Mouse (Mus musculus): ENCODE measurements around the gene Ap3d1. TPM values are rescaled to one million over a fixed set of nuclear protein-coding genes. Genes with fewer than 3 reads are reported as not detected.
A peak's percentile ranks its signal among the peaks of the same experiment; 100 is the strongest.

The Ap3d1 gene
- total and polyA plus RNA-seq, 2 experiments from 2014 or later = 87.7 to 176 TPM

GRCm38 (mm10) chr10:80684214-80684613 lies 57.9 kb downstream of the Ap3d1 start:
- Histone ChIP-seq H3K4me2 (ENCODE audit: low read depth) (no peak overlapping the region), H3K4me1 (ENCODE audit: insufficient read depth) (0 out of 2 replicates have a peak, but pooled peaks cover 1% of the 10 kb centered on the region), H3K4me3 (ENCODE audit: low read depth, low read length) (no peak overlapping the region), H3K27ac (ENCODE audit: low read depth, low read length) (no peak overlapping the region), H3K9ac (no peak overlapping the region), H3K36me3 (ENCODE audit: insufficient read depth) (peaks cover 55% of the 10 kb centered on the region), H3K27me3 (ENCODE audit: insufficient read depth, low read length) (no peaks in the 10 kb centered on the region), H3K9me3 (ENCODE audit: low read length) (no peaks in the 10 kb centered on the region)
- WGBS = 53% methylated on average over 6 of the region's 6 CpGs
- ATAC-seq = no peak
- TF ChIP-seq CTCF (IDR thresholded peaks at IDR 0.05; ENCODE audit: low read depth) = peak; percentile 67
- peak; percentile 27 for DNase-seq

DNA sequence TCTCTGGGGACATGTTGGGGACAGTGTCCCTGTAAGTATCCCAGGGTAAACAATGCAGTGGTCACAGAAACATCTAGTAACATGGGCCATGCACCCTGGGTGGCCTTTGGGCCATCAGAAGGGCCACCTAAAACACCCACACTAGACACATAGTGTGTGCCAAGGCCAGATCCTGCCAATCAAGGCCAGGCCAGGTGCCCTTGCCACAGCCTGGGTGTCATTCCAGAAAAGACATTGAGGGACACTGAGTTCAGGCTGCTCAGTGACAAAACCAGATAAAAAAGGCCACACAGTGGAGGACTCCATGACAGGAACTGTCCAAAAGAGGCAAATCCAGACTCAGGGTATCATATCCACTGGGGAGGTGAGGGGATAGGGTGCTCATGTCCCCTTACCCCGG lies 58.4 kb downstream of the Ap3d1 start:
- no peak for ATAC-seq
- 92% methylated on average over 1 of the region's 1 CpGs for WGBS
- Histone ChIP-seq H3K9me3 (ENCODE audit: low read length) (no peaks in the 10 kb centered on the region), H3K27ac (ENCODE audit: low read depth, low read length) (no peak overlapping the region), H3K27me3 (ENCODE audit: insufficient read depth, low read length) (no peaks in the 10 kb centered on the region), H3K36me3 (ENCODE audit: insufficient read depth) (peaks cover 49% of the 10 kb centered on the region), H3K4me2 (ENCODE audit: low read depth) (no peak overlapping the region), H3K4me1 (ENCODE audit: insufficient read depth) (0 out of 2 replicates have a peak, but pooled peaks cover 5% of the 10 kb centered on the region), H3K4me3 (ENCODE audit: low read depth, low read length) (no peak overlapping the region), H3K9ac (no peak overlapping the region)
- no peak for DNase-seq
- no peak for TF ChIP-seq CTCF (IDR thresholded peaks at IDR 0.05; ENCODE audit: low read depth)

GRCm38 (mm10) chr10:80682003-80682402 lies 60.1 kb downstream of the Ap3d1 start:
- Histone ChIP-seq H3K9ac (no peak overlapping the region), H3K4me1 (ENCODE audit: insufficient read depth) (peaks cover 20% of the 10 kb centered on the region), H3K27me3 (ENCODE audit: insufficient read depth, low read length) (no peaks in the 10 kb centered on the region), H3K4me2 (ENCODE audit: low read depth) (no peak overlapping the region), H3K27ac (ENCODE audit: low read depth, low read length) (no peak overlapping the region), H3K4me3 (ENCODE audit: low read depth, low read length) (no peak overlapping the region), H3K36me3 (ENCODE audit: insufficient read depth) (peaks cover 40% of the 10 kb centered on the region), H3K9me3 (ENCODE audit: low read length) (no peaks in the 10 kb centered on the region)
- WGBS = 95% methylated on average over 6 of the region's 6 CpGs
- DNase-seq (no peak), ATAC-seq (no peak)
- TF ChIP-seq CTCF (IDR thresholded peaks at IDR 0.05; ENCODE audit: low read depth) = no peak

DNA sequence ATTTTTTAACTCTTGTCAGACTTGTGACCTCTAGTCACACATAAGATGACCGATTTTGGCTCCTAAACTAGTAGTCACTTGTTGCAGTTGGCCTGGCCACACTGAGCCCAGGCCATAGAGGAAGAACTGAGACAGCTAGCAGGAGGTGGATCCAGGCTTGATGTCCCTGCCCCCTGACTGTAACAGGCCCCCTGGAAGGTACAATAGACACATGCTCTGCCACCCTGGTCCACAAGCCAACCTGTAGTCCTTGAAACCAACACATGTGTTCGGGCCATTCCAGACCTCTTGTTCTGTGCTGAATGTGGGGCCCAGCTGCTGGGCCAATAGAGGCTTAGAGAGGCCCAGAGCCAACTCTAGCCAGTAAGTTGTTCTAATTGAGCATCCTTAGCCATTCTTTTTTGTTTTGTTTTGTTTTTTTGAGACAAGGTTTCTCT lies 61.8 kb downstream of the Ap3d1 start:
- Histone ChIP-seq H3K4me1 (ENCODE audit: insufficient read depth) (peaks cover 21% of the 10 kb centered on the region), H3K27ac (ENCODE audit: low read depth, low read length) (no peak overlapping the region), H3K4me2 (ENCODE audit: low read depth) (no peak overlapping the region), H3K27me3 (ENCODE audit: insufficient read depth, low read length) (no peaks in the 10 kb centered on the region), H3K36me3 (ENCODE audit: insufficient read depth) (peaks cover 22% of the 10 kb centered on the region), H3K4me3 (ENCODE audit: low read depth, low read length) (no peak overlapping the region), H3K9ac (no peak overlapping the region), H3K9me3 (ENCODE audit: low read length) (no peaks in the 10 kb centered on the region)
- DNase-seq (no peak), ATAC-seq (no peak)
- no peak for TF ChIP-seq CTCF (IDR thresholded peaks at IDR 0.05; ENCODE audit: low read depth)
- 89% methylated on average over 2 of the region's 2 CpGs for WGBS

- peaks cover 23% of the 10 kb centered on the region for H3K4me1 ChIP-seq (ENCODE audit: insufficient read depth)
- peak overlapping the region; percentile 98; the same call in 1 of the 2 replicates for H3K27ac ChIP-seq (ENCODE audit: low read depth, low read length)
- DNase-seq = no peak
- ATAC-seq = no peak
- peaks cover 17% of the 10 kb centered on the region for H3K36me3 ChIP-seq (ENCODE audit: insufficient read depth)
- TF ChIP-seq CTCF (IDR thresholded peaks at IDR 0.05; ENCODE audit: low read depth) = no peak
- 63% methylated on average over 9 of the region's 9 CpGs for WGBS
- H3K9me3 ChIP-seq (ENCODE audit: low read length) = no peaks in the 10 kb centered on the region
- no peak overlapping the region for H3K4me3 ChIP-seq (ENCODE audit: low read depth, low read length)
- no peaks in the 10 kb centered on the region for H3K27me3 ChIP-seq (ENCODE audit: insufficient read depth, low read length)
- H3K4me2 ChIP-seq (ENCODE audit: low read depth) = no peak overlapping the region
- H3K9ac ChIP-seq = no peak overlapping the region
Measured at GRCm38 (mm10) chr10:80679556-80680259, 62.4 kb downstream of the Ap3d1 start.

- 40% methylated on average over 9 of the region's 10 CpGs for WGBS
Measured at GRCm38 (mm10) chr10:80678601-80679377, 63.3 kb downstream of the Ap3d1 start.

DNA sequence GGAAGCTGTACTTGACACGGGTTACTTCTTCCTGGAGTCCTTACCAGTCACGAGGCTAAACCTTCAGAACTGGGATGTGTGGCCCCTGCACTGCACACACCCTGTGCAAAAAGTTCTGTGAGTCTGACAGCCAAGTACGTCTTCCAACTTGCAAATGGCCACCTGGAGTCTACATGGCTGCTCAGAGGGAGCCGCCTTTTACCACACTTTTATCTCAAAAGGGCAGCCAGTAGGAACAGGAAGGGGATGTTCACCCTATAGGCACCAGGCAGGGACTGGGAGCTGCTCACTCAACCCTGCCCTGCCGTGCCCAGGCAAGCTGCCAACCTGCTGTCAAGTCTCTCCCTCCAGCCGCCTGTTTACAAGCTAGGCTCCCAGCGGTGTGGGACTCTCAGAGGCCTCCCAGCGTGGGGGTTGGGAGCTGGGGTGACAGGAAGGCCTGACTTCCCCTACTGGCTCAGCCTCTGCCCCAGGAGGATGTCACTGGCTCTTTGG lies 64.1 kb downstream of the Ap3d1 start, which contains the start of gene Mknk2:
Gene Mknk2 (minus strand): TSS at position 171 of the 495 bp plus-strand sequence.
- Histone ChIP-seq H3K4me3 (ENCODE audit: low read depth, low read length) (peak within 1 kb of the TSS; percentile 45), H3K4me1 (ENCODE audit: insufficient read depth) (peaks cover 35% of the 10 kb centered on the region), H3K27ac (ENCODE audit: low read depth, low read length) (peak within 1 kb of the TSS; percentile 98), H3K9ac (peak within 1 kb of the TSS; percentile 73), H3K27me3 (ENCODE audit: insufficient read depth, low read length) (no peaks in the 10 kb centered on the region), H3K36me3 (ENCODE audit: insufficient read depth) (peaks cover 3% of the 10 kb centered on the region), H3K9me3 (ENCODE audit: low read length) (no peaks in the 10 kb centered on the region), H3K4me2 (ENCODE audit: low read depth) (peak within 1 kb of the TSS; percentile 71)
- DNase-seq = peak; percentile 81
- TF ChIP-seq CTCF (IDR thresholded peaks at IDR 0.05; ENCODE audit: low read depth) = 0 out of 2 replicates have a peak, but pooled peaks have one; percentile 12
- 12% methylated on average over 8 of the region's 8 CpGs for WGBS
- ATAC-seq = peak; percentile 4; the same call in 1 of the 2 replicates

More at GRCm38 (mm10) chr10:80678601-80679377, 63.3 kb downstream of the Ap3d1 start:
- peaks cover 32% of the 10 kb centered on the region for H3K4me1 ChIP-seq (ENCODE audit: insufficient read depth)
- DNase-seq (no peak), ATAC-seq (no peak)
- peaks cover 11% of the 10 kb centered on the region for H3K36me3 ChIP-seq (ENCODE audit: insufficient read depth)
- peak overlapping the region; percentile 98 for H3K27ac ChIP-seq (ENCODE audit: low read depth, low read length)
- TF ChIP-seq CTCF (IDR thresholded peaks at IDR 0.05; ENCODE audit: low read depth) = no peak
- H3K4me2 ChIP-seq (ENCODE audit: low read depth) = no peak overlapping the region
- H3K4me3 ChIP-seq (ENCODE audit: low read depth, low read length) = no peak overlapping the region
- no peaks in the 10 kb centered on the region for H3K9me3 ChIP-seq (ENCODE audit: low read length)
- no peak overlapping the region for H3K9ac ChIP-seq
- no peaks in the 10 kb centered on the region for H3K27me3 ChIP-seq (ENCODE audit: insufficient read depth, low read length)

Measured in forebrain, postnatal 0 days (tissue).